Mouse (Mus musculus) CH12.LX (cell line): Measurements from ENCODE around the gene Klf5.

Source experiments
- POLR2A ChIP-seq: IDR thresholded peaks from 2 replicates; pipeline ENCODE4 v1.6.1; 2011; ENCODE audit warnings: low read depth, mild to moderate bottlenecking, improper control_type of control experiment, low read length
- TBP ChIP-seq: conservative IDR thresholded peaks from 2 replicates; pipeline ENCODE4 v1.6.1; 2011; ENCODE audit warnings: low read depth, low read length, improper control_type of control experiment
- ZMIZ1 ChIP-seq: IDR thresholded peaks from 2 replicates; pipeline ENCODE4 v1.6.1; 2012; ENCODE audit warnings: low read depth, mild to moderate bottlenecking, inconsistent platforms, low read length, improper control_type of control experiment
- ZNF384 ChIP-seq: IDR thresholded peaks from 2 replicates; pipeline ENCODE4 v1.6.1; 2012; ENCODE audit warnings: low read depth, low read length, improper control_type of control experiment, inconsistent platforms

DNA sequence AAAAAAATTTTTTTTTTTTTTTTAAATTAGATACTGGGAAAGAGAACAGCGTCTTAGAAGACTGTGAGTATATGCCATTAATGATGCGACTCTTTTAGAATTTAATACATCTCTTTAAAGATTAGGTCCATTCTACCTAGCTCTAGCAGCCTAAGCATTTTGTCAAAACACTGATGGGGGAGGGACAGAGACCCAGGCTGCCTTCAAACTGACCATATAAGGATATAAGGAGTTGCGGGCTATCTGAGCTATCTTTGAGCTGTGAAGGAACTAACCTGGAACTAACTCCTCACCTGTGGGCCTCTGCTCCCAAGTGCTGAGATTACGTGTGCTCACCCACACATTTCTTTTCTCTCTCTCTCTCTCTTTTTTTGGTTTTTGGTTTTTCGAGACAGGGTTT is 6.3 kb upstream of the Klf5 start:
- TF ChIP-seq ZNF384: no peak
- no peak for TF ChIP-seq TBP
- TF ChIP-seq ZMIZ1: no peak
- no peak for TF ChIP-seq POLR2A
